Mouse (Mus musculus): ENCODE results near the gene Esrra. TPM values are rescaled to one million over a fixed set of nuclear protein-coding genes. Genes with fewer than 3 reads are reported as not detected.
A peak's percentile ranks its signal among the peaks of the same experiment; 100 is the strongest.
"Not testable (repeated sequence)": the region's sequence is repeated elsewhere in the genome, so short reads cannot be mapped to it uniquely, and the experiment has no call there.

Gene Esrra
- polyA plus RNA-seq, 1 experiment from 2014 or later = 23.1 TPM

- 82% methylated on average over 4 of the region's 4 CpGs for WGBS
- H3K27ac ChIP-seq = no peak overlapping the region
These were observed 22.0 kb downstream of the Esrra start for GRCm38 (mm10) chr19:6899641-6900040.

DNA sequence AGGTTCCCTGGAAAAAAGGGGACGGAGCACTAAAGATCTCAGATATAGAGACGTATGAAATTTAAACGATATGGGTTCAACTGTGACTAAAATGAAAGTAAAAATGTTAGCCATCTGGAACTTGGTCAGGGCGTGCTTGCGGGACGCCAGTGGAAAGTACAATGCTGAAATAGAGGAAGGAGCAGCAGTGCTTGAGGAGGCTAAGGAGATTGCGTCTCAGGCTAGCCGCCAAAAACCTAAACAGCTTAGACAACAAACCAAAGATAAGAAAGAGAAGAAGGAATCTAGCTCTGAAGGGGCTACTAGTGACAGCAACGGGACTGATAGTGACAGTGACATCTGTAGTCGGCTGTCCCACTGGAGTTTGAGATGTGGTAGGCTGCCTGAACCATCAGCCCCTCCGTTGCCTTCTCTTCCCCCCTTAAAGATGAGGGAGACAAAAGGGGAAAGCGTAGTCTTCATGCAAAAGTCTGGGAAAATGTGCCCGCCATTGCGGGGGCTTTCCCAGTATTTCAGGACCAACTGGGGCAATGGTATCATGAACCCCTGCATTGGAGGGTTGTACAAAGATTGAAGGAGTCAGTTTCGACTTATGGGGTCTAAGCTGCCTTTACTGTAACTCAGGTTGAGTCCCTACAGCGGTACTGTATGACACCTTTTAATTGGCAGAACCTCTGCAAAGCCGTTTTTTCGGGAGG, 25.9 kb downstream of the Esrra start:
- not testable (repeated sequence) for H3K27ac ChIP-seq; H3K36me3 ChIP-seq; H3K4me1 ChIP-seq; H3K27me3 ChIP-seq (ENCODE audit: insufficient read depth, poor library complexity, severe bottlenecking); H3K4me3 ChIP-seq
- peak; percentile 72 for DNase-seq (ENCODE audit: low spot score)
- H3K9me3 ChIP-seq = 0 out of 2 replicates have a peak, but pooled peaks cover 13% of the 10 kb centered on the region
- 79% methylated on average over 18 of the region's 18 CpGs for WGBS

More at GRCm38 (mm10) chr19:6899641-6900040, 22.0 kb downstream of the Esrra start:
- H3K9me3 ChIP-seq = 0 out of 2 replicates have a peak, but pooled peaks cover 13% of the 10 kb centered on the region
- no peaks in the 10 kb centered on the region for H3K27me3 ChIP-seq (ENCODE audit: insufficient read depth, poor library complexity, severe bottlenecking)
- no peak overlapping the region for H3K4me3 ChIP-seq
- no peaks in the 10 kb centered on the region for H3K4me1 ChIP-seq
- H3K36me3 ChIP-seq = peaks cover 6% of the 10 kb centered on the region; the same call in 1 of the 2 replicates
- peak; percentile 16 for DNase-seq (ENCODE audit: low spot score)

- Histone ChIP-seq H3K27me3 (ENCODE audit: insufficient read depth, poor library complexity, severe bottlenecking) (no peaks in the 10 kb centered on the region), H3K36me3 (no peaks in the 10 kb centered on the region), H3K27ac (no peak overlapping the region), H3K4me3 (no peak overlapping the region), H3K4me1 (no peaks in the 10 kb centered on the region), H3K9me3 (0 out of 2 replicates have a peak, but pooled peaks cover 8% of the 10 kb centered on the region)
- peak; percentile 53 for DNase-seq (ENCODE audit: low spot score)
- 88% methylated on average over 14 of the region's 14 CpGs for WGBS
These were observed 27.7 kb downstream of the Esrra start for GRCm38 (mm10) chr19:6893731-6894451.

DNA sequence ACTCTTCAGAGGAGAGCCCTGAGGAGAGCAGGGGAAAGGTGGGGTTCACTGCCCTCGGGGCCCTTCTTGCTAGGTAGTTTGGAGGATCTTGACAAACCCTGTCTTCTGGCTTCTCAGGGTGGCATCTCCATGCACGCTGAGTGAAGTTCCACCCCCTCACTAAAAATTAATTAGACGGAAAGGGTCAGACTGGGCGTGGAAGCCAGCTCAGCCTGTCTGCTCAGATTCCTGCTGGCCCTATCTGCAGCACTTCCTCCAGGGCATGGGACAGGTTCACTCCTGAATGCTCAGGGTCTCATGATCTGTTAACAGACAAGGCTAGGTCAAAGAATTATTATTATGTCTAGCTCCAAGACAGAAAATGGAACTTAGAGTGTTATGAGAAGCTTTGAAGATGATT, 29.1 kb downstream of the Esrra start:
- no peaks in the 10 kb centered on the region for H3K4me1 ChIP-seq

GRCm38 (mm10) chr19:6877965-6878364, 43.6 kb downstream of the Esrra start:
- H3K36me3 ChIP-seq = no peaks in the 10 kb centered on the region
- WGBS = 78% methylated on average over 4 of the region's 4 CpGs

More for the DNA sequence above, 29.1 kb downstream of the Esrra start:
- Histone ChIP-seq H3K4me3 (no peak overlapping the region), H3K36me3 (no peaks in the 10 kb centered on the region), H3K9me3 (0 out of 2 replicates have a peak, but pooled peaks cover 8% of the 10 kb centered on the region), H3K27ac (no peak overlapping the region), H3K27me3 (ENCODE audit: insufficient read depth, poor library complexity, severe bottlenecking) (no peaks in the 10 kb centered on the region)
- 54% methylated on average over 4 of the region's 4 CpGs for WGBS
- peak; percentile 51 for DNase-seq (ENCODE audit: low spot score)

GRCm38 (mm10) chr19:6876799-6877198, 44.8 kb downstream of the Esrra start:
- no peaks in the 10 kb centered on the region for H3K9me3 ChIP-seq
- H3K4me1 ChIP-seq = no peaks in the 10 kb centered on the region
- no peak overlapping the region for H3K27ac ChIP-seq
- DNase-seq (ENCODE audit: low spot score) = no peak
- H3K36me3 ChIP-seq = no peaks in the 10 kb centered on the region
- H3K27me3 ChIP-seq (ENCODE audit: insufficient read depth, poor library complexity, severe bottlenecking) = no peaks in the 10 kb centered on the region
- no peak overlapping the region for H3K4me3 ChIP-seq

More at GRCm38 (mm10) chr19:6877965-6878364, 43.6 kb downstream of the Esrra start:
- DNase-seq (ENCODE audit: low spot score) = no peak
- H3K4me3 ChIP-seq = no peak overlapping the region
- no peaks in the 10 kb centered on the region for H3K9me3 ChIP-seq
- no peaks in the 10 kb centered on the region for H3K4me1 ChIP-seq
- no peak overlapping the region for H3K27ac ChIP-seq
- no peaks in the 10 kb centered on the region for H3K27me3 ChIP-seq (ENCODE audit: insufficient read depth, poor library complexity, severe bottlenecking)

GRCm38 (mm10) chr19:6875834-6876233, 45.8 kb downstream of the Esrra start:
- Histone ChIP-seq H3K36me3 (no peaks in the 10 kb centered on the region), H3K27ac (no peak overlapping the region), H3K9me3 (no peaks in the 10 kb centered on the region), H3K27me3 (ENCODE audit: insufficient read depth, poor library complexity, severe bottlenecking) (no peaks in the 10 kb centered on the region), H3K4me1 (no peaks in the 10 kb centered on the region), H3K4me3 (no peak overlapping the region)
- no peak for DNase-seq (ENCODE audit: low spot score)
- WGBS = 80% methylated on average over 6 of the region's 6 CpGs

DNA sequence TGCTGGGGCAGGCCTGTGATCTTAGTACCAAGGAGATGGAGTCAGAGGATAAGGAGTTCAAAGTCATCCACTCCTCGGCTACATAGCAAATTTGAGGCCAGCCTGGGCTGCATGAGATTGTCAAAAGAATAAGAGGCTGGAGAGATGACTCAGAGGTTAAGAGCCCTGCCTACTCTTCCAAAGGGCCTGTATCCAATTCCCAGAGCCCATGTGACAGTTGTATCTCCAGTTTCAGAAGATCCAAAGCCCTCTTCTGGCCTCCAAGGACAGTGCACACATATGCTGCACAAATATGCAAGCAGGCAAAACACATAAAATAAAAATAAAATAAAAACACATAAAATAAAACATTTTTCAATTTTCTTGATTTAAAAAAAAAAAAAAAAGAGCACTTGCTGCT, 47.4 kb downstream of the Esrra start:
- Histone ChIP-seq H3K4me3 (no peak overlapping the region), H3K27ac (no peak overlapping the region), H3K36me3 (no peaks in the 10 kb centered on the region), H3K9me3 (no peaks in the 10 kb centered on the region), H3K4me1 (peaks cover 3% of the 10 kb centered on the region), H3K27me3 (ENCODE audit: insufficient read depth, poor library complexity, severe bottlenecking) (no peaks in the 10 kb centered on the region)
- no peak for DNase-seq (ENCODE audit: low spot score)
- 70% methylated on average over 1 of the region's 1 CpGs for WGBS

DNA sequence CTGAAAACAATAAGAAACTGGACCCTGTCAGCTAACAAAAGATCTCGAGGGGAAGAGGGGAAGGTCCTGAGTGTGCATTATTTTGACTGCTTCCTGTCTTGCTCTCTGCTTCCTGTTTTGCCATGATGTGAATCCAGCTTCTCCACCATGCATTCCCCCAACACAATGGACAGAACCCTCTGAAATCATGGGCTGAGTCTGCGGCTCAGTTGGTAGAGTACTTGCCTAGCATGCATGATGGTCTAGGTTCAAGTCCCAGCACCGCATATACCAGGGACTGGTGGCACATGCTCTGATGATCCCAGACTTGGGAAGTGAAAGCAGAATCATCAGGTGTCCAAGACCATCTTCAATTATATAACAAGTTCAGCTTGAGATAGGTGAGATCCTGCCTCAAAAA, 48.9 kb downstream of the Esrra start:
- Histone ChIP-seq H3K4me3 (no peak overlapping the region), H3K36me3 (no peaks in the 10 kb centered on the region), H3K27me3 (ENCODE audit: insufficient read depth, poor library complexity, severe bottlenecking) (no peaks in the 10 kb centered on the region), H3K9me3 (no peaks in the 10 kb centered on the region), H3K27ac (no peak overlapping the region), H3K4me1 (peaks cover 4% of the 10 kb centered on the region)
- WGBS = 73% methylated on average over 3 of the region's 3 CpGs
- no peak for DNase-seq (ENCODE audit: low spot score)

GRCm38 (mm10) chr19:6871574-6872271, 49.9 kb downstream of the Esrra start:
- H3K27ac ChIP-seq = no peak overlapping the region
- peaks cover 4% of the 10 kb centered on the region for H3K4me1 ChIP-seq
- 60% methylated on average over 5 of the region's 5 CpGs for WGBS
- no peaks in the 10 kb centered on the region for H3K9me3 ChIP-seq
- H3K4me3 ChIP-seq = no peak overlapping the region
- DNase-seq (ENCODE audit: low spot score) = no peak
- H3K27me3 ChIP-seq (ENCODE audit: insufficient read depth, poor library complexity, severe bottlenecking) = no peaks in the 10 kb centered on the region
- H3K36me3 ChIP-seq = no peaks in the 10 kb centered on the region

DNA sequence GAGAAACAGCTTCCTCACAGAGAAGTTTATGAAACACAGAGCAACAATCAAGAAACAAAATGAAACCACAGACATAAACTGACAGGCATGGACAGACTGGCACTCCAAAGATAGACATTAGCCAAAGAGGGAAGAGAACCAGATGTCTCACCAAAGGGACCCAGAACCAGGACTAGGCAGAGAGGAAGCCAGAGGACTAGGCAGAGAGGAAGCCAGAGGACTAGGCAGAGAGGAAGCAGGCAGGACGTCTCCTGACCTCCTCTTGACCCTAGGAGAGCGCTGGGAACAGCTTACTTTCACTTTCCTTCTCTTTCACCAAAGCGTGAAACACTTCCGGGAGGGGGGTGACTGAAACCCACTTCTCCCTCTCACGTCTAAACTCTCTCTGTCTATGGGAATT, 52.3 kb downstream of the Esrra start:
- Histone ChIP-seq H3K4me1 (peaks cover 4% of the 10 kb centered on the region), H3K36me3 (no peaks in the 10 kb centered on the region), H3K4me3 (peak overlapping the region; percentile 43), H3K9me3 (no peaks in the 10 kb centered on the region), H3K27ac (peak overlapping the region; percentile 65), H3K27me3 (ENCODE audit: insufficient read depth, poor library complexity, severe bottlenecking) (no peaks in the 10 kb centered on the region)
- WGBS = 9% methylated on average over 5 of the region's 5 CpGs
- DNase-seq (ENCODE audit: low spot score) = no peak

DNA sequence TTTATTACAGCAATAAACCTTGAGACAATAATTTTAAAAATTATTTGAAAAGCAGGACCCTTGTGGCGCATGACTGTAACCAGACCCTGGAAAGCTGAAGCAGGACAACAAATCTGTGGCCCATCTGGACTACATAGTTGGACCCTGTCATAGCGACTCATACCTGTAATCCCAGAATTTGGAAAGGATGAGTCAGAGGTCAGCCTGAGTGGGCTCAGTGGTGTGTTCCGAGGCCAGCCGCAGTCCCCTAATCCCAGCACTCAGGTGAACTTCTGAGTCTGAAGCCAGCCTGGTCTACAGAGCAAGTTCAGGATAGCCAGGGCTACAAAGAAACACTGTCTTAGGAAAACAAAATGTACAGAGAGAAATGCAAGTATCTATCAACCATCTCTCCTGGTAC, 60.2 kb downstream of the Esrra start:
- no peaks in the 10 kb centered on the region for H3K27me3 ChIP-seq (ENCODE audit: insufficient read depth, poor library complexity, severe bottlenecking)
- H3K27ac ChIP-seq = no peak overlapping the region
- DNase-seq (ENCODE audit: low spot score) = no peak
- peaks cover 13% of the 10 kb centered on the region for H3K4me1 ChIP-seq
- no peaks in the 10 kb centered on the region for H3K9me3 ChIP-seq
- no peaks in the 10 kb centered on the region for H3K36me3 ChIP-seq
- no peak overlapping the region for H3K4me3 ChIP-seq
- WGBS = 88% methylated on average over 4 of the region's 4 CpGs
